Mouse (Mus musculus) G1E (cell line): ENCODE measurements at regions not wholly inside any gene's neighbourhood (a gene's known extent, or its start where the extent isn't known, plus 50 kb on each side); places are given as distances from the start of the nearest gene placed in this dataset.

Experiments
- ATAC-seq: 2 replicates; pipeline ENCODE4 v1.8.0; 2016; ENCODE audit warnings: mild to moderate bottlenecking; ENCODE audit not compliant: insufficient number of reproducible peaks, poor library complexity, low FRiP score, severe bottlenecking; ENCODE audit errors: extremely low read depth
- DNase-seq: peaks from one replicate; pipeline ENCODE4 v3.0.0; 2012; ENCODE audit warnings: low spot score
- H3K27me3 ChIP-seq: 2 replicates; pipeline ENCODE4 v1.6.1; 2012; ENCODE audit warnings: mild to moderate bottlenecking, low read length, inconsistent platforms; ENCODE audit not compliant: insufficient read depth
- H3K36me3 ChIP-seq: replicated peaks from 2 replicates; pipeline ENCODE3; 2012; ENCODE audit warnings: mild to moderate bottlenecking, inconsistent platforms
- H3K4me1 ChIP-seq: 2 replicates; pipeline ENCODE4 v1.6.1; 2012; ENCODE audit warnings: low read depth, low read length, inconsistent platforms, mixed read lengths; ENCODE audit not compliant: insufficient read depth
- H3K4me3 ChIP-seq: 2 replicates; pipeline ENCODE4 v1.5.1; 2012; ENCODE audit warnings: low read depth, mild to moderate bottlenecking, inconsistent platforms, low read length, moderate library complexity, mixed read lengths
- H3K9me3 ChIP-seq: replicated peaks from 2 replicates; pipeline ENCODE4 v1.6.1; 2012; ENCODE audit warnings: inconsistent platforms
- CTCF ChIP-seq: IDR thresholded peaks from 2 replicates; pipeline ENCODE4 v1.5.1; 2012; ENCODE audit warnings: low read depth, low read length, inconsistent platforms, mixed read lengths
- GATA1 ChIP-seq: IDR thresholded peaks from 2 replicates; pipeline ENCODE4 v1.6.1; 2012; ENCODE audit warnings: borderline replicate concordance, low read length, inconsistent platforms, mixed read lengths
- GATA2 ChIP-seq: IDR thresholded peaks from 2 replicates; pipeline ENCODE4 v1.6.1; 2012; ENCODE audit warnings: low read depth, low read length, inconsistent platforms, borderline replicate concordance
- POLR2AphosphoS5 ChIP-seq: IDR thresholded peaks from 2 replicates; pipeline ENCODE4 v1.6.1; 2012; ENCODE audit warnings: low read depth, low read length, inconsistent platforms; ENCODE audit not compliant: insufficient replicate concordance
- TAL1 ChIP-seq: conservative IDR thresholded peaks from 2 replicates; pipeline ENCODE4 v1.6.1; 2012; ENCODE audit warnings: low read depth, low read length, inconsistent platforms, mixed read lengths

- DNase-seq (no peak), ATAC-seq (no peak)
- H3K36me3 ChIP-seq, result no peaks in the 10 kb centered on the region
- TF ChIP-seq GATA2 (no peak), POLR2AphosphoS5 (no peak), TAL1 (no peak), GATA1 (no peak), CTCF (no peak)
- H3K27me3 ChIP-seq, result no peaks in the 10 kb centered on the region
- no peaks in the 10 kb centered on the region for H3K4me1 ChIP-seq
- peaks cover 19% of the 10 kb centered on the region for H3K9me3 ChIP-seq
- H3K4me3 ChIP-seq, result no peak overlapping the region
Measured at GRCm38 (mm10) chr10:67742824-67743223, 169.6 kb downstream of the Zfp365 start.

- Histone ChIP-seq H3K4me3 (no peak overlapping the region), H3K9me3 (peaks cover 19% of the 10 kb centered on the region), H3K4me1 (no peaks in the 10 kb centered on the region), H3K27me3 (no peaks in the 10 kb centered on the region), H3K36me3 (no peaks in the 10 kb centered on the region)
- TF ChIP-seq CTCF, result no peak
- no peak for TF ChIP-seq GATA2
- no peak for TF ChIP-seq POLR2AphosphoS5
- TF ChIP-seq TAL1, result no peak
- TF ChIP-seq GATA1, result no peak
- no peak for ATAC-seq
- DNase-seq, result no peak
Measured at GRCm38 (mm10) chr10:67742305-67742704, 170.2 kb downstream of the Zfp365 start.

- ATAC-seq (no peak), DNase-seq (no peak)
- Histone ChIP-seq H3K4me1 (no peaks in the 10 kb centered on the region), H3K4me3 (no peak overlapping the region), H3K36me3 (no peaks in the 10 kb centered on the region), H3K27me3 (no peaks in the 10 kb centered on the region), H3K9me3 (peaks cover 16% of the 10 kb centered on the region)
- TF ChIP-seq GATA1, result no peak
- TF ChIP-seq GATA2, result no peak
Measured at GRCm38 (mm10) chr10:67739199-67739598, 173.3 kb downstream of the Zfp365 start.

- ATAC-seq, result no peak
- Histone ChIP-seq H3K4me3 (no peak overlapping the region), H3K27me3 (no peaks in the 10 kb centered on the region), H3K4me1 (no peaks in the 10 kb centered on the region), H3K9me3 (peaks cover 2% of the 10 kb centered on the region; the same call in 1 of the 2 replicates), H3K36me3 (no peaks in the 10 kb centered on the region)
- TF ChIP-seq GATA2 (no peak), GATA1 (no peak), POLR2AphosphoS5 (no peak), CTCF (no peak), TAL1 (no peak)
- no peak for DNase-seq
Measured at GRCm38 (mm10) chr10:67736636-67737035, 175.8 kb downstream of the Zfp365 start.

GRCm38 (mm10) chr10:67731577-67731976 is 180.9 kb downstream of the Zfp365 start:
- no peak overlapping the region for H3K4me3 ChIP-seq
- H3K4me1 ChIP-seq, result no peaks in the 10 kb centered on the region
- TF ChIP-seq GATA2, result no peak
- no peak for TF ChIP-seq CTCF
- TF ChIP-seq POLR2AphosphoS5, result no peak
- no peak for TF ChIP-seq TAL1
- TF ChIP-seq GATA1, result no peak
- H3K36me3 ChIP-seq, result no peaks in the 10 kb centered on the region
- H3K27me3 ChIP-seq, result no peaks in the 10 kb centered on the region
- peaks cover 12% of the 10 kb centered on the region for H3K9me3 ChIP-seq
- ATAC-seq (no peak), DNase-seq (no peak)

- no peak for TF ChIP-seq CTCF
- no peak for TF ChIP-seq GATA1
- TF ChIP-seq POLR2AphosphoS5, result no peak
- TF ChIP-seq GATA2, result no peak
- no peak for TF ChIP-seq TAL1
- H3K27me3 ChIP-seq, result no peaks in the 10 kb centered on the region
- no peaks in the 10 kb centered on the region for H3K4me1 ChIP-seq
- H3K4me3 ChIP-seq, result no peak overlapping the region
- no peaks in the 10 kb centered on the region for H3K36me3 ChIP-seq
- peaks cover 18% of the 10 kb centered on the region for H3K9me3 ChIP-seq
- ATAC-seq (no peak), DNase-seq (no peak)
Measured at GRCm38 (mm10) chr10:67729271-67729670, 180.5 kb upstream of the Ado start.

GRCm38 (mm10) chr10:67727580-67727979 is 178.8 kb upstream of the Ado start:
- no peak for DNase-seq
- no peak for ATAC-seq
- Histone ChIP-seq H3K4me3 (no peak overlapping the region), H3K4me1 (no peaks in the 10 kb centered on the region), H3K36me3 (no peaks in the 10 kb centered on the region), H3K27me3 (no peaks in the 10 kb centered on the region), H3K9me3 (peaks cover 24% of the 10 kb centered on the region)
- no peak for TF ChIP-seq CTCF
- no peak for TF ChIP-seq GATA2
- TF ChIP-seq POLR2AphosphoS5, result no peak
- no peak for TF ChIP-seq GATA1
- no peak for TF ChIP-seq TAL1
